Mouse (Mus musculus) myocyte (in vitro differentiated cells): ENCODE results near the gene Ilvbl. TPM values are rescaled to one million over a fixed set of nuclear protein-coding genes. Genes with fewer than 3 reads are reported as not detected.
"Not testable (repeated sequence)": the region's sequence is repeated elsewhere in the genome, so short reads cannot be mapped to it uniquely, and the experiment has no call there.

ENCODE experiments used
- H3K27me3 ChIP-seq: one replicate; pipeline ENCODE4 v1.6.1; 2011; ENCODE audit not compliant: control insufficient read depth, insufficient read depth, insufficient read length
- H3K36me3 ChIP-seq: one replicate; pipeline ENCODE4 v1.6.1; 2011; ENCODE audit not compliant: control insufficient read depth, insufficient read depth
- H3K4me2 ChIP-seq: one replicate; pipeline ENCODE4 v1.6.1; 2011; ENCODE audit warnings: low read depth, control low read depth
- H3K4me3 ChIP-seq: one replicate; pipeline ENCODE4 v1.5.1; 2011; ENCODE audit warnings: mild to moderate bottlenecking, control low read depth, moderate library complexity
- H3K79me2 ChIP-seq: one replicate; pipeline ENCODE4 v1.6.1; 2011; ENCODE audit not compliant: control insufficient read depth, insufficient read depth
- H3ac ChIP-seq: one replicate; pipeline ENCODE4 v1.6.1; 2011; ENCODE audit not compliant: control insufficient read depth, insufficient read length
- CEBPB ChIP-seq: IDR thresholded peaks from 2 replicates; pipeline ENCODE4 v1.6.1; 2011; ENCODE audit warnings: mild to moderate bottlenecking, moderate library complexity; ENCODE audit not compliant: poor library complexity, insufficient read depth, severe bottlenecking
- E2F4 ChIP-seq: IDR thresholded peaks from one replicate; pipeline ENCODE4 v1.6.1; 2011; ENCODE audit warnings: mild to moderate bottlenecking, control low read depth, moderate library complexity; ENCODE audit not compliant: insufficient read depth
- MAX ChIP-seq: IDR thresholded peaks from one replicate; pipeline ENCODE4 v1.6.1; 2011; ENCODE audit warnings: low read depth, mild to moderate bottlenecking, control low read depth
- MYOD1 ChIP-seq, 3 experiments: IDR thresholded peaks; one replicate each; pipeline ENCODE4 v1.6.1; 2011; ENCODE audit warnings: control low read depth in 2 of 3, low read depth in 2 of 3, mild to moderate bottlenecking in 2 of 3, moderate library complexity in 1 of 3; ENCODE audit not compliant: insufficient read length in 2 of 3, control insufficient read depth in 1 of 3
- MYOG ChIP-seq, 3 experiments: IDR thresholded peaks; one replicate each; pipeline ENCODE4 v1.6.1; 2011; ENCODE audit warnings: control low read depth in 2 of 3, low read depth in 2 of 3, mild to moderate bottlenecking in 2 of 3; ENCODE audit not compliant: insufficient read length in 2 of 3, control insufficient read depth in 1 of 3, insufficient read depth in 1 of 3
- POLR2A ChIP-seq: IDR thresholded peaks from one replicate; pipeline ENCODE4 v1.6.1; 2011; ENCODE audit warnings: low read depth, mild to moderate bottlenecking, control low read depth, moderate library complexity; ENCODE audit not compliant: insufficient read length
- POLR2AphosphoS2 ChIP-seq: IDR thresholded peaks from one replicate; pipeline ENCODE4 v1.6.1; 2011; ENCODE audit warnings: low read depth, control low read depth; ENCODE audit not compliant: insufficient read length
- REST ChIP-seq: IDR thresholded peaks from one replicate; pipeline ENCODE4 v1.6.1; 2011; ENCODE audit warnings: mild to moderate bottlenecking, control low read depth, moderate library complexity; ENCODE audit not compliant: insufficient read depth, insufficient read length
- SRF ChIP-seq: IDR thresholded peaks from one replicate; pipeline ENCODE4 v1.6.1; 2011; ENCODE audit warnings: low read depth; ENCODE audit not compliant: control insufficient read depth, insufficient read length
- TCF12 ChIP-seq: IDR thresholded peaks from one replicate; pipeline ENCODE4 v1.6.1; 2011; ENCODE audit warnings: mild to moderate bottlenecking, control low read depth; ENCODE audit not compliant: poor library complexity, insufficient read depth, severe bottlenecking
- TCF3 ChIP-seq: IDR thresholded peaks from one replicate; pipeline ENCODE4 v1.6.1; 2011; ENCODE audit warnings: low read depth, control low read depth; ENCODE audit not compliant: insufficient read length
- USF1 ChIP-seq: IDR thresholded peaks from one replicate; pipeline ENCODE4 v1.6.1; 2011; ENCODE audit warnings: low read depth, mild to moderate bottlenecking, control low read depth, moderate library complexity
- polyA plus RNA-seq: library from polyadenylated mRNA; unstranded; fragments of >200 nt; fragmentation: generic; extraction: Trizol; gene quantifications from one replicate; pipeline ENCODE4 v1.2.1, GENCODE M21; 2012; ENCODE audit warnings: missing spikeins

The Ilvbl gene
- polyA plus RNA-seq = 49.6 TPM

- peak within 1 kb of the TSS; percentile 45 for H3ac ChIP-seq
- H3K27me3 ChIP-seq = no peaks in the 10 kb centered on the region
- H3K36me3 ChIP-seq = no peaks in the 10 kb centered on the region
- H3K4me3 ChIP-seq = peak within 1 kb of the TSS; percentile 64
- TF ChIP-seq MAX = peak; percentile 1
- no peak for TF ChIP-seq MYOG (IDR thresholded peaks at IDR 0.05; ENCODE audit: control insufficient read depth in 1 of 3, insufficient read depth in 1 of 3, insufficient read length in 2 of 3, low read depth in 2 of 3)
- TF ChIP-seq USF1 = peak; percentile 100
- TF ChIP-seq POLR2AphosphoS2 = peak; percentile 31
- TF ChIP-seq CEBPB = no peak
- TF ChIP-seq POLR2A = peak; percentile 51
- peak within 1 kb of the TSS; percentile 87 for H3K4me2 ChIP-seq
- no peaks in the 10 kb centered on the region for H3K79me2 ChIP-seq
Observed at GRCm38 (mm10) chr10:78574250-78575104, at the start of gene Ilvbl. TSS of gene Ilvbl (plus strand) at chr10:78574346.

DNA sequence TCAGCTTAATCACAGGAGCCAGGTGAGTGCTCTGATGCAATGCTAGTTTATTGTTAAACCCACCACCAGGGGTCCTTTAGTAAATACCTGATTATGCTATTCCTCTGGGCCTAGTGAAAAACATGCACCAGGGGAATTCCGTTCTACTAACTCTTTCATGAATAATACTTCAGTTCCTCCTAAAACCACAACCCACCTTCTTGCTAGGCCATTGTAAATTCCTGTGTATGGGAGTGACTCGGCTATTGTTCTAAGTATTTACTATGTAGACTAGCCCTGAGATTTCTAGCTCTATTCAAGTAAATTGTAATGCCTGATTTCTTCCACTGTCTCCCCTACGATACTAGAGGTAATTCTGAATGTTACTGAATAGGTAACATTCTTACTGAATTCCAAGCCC, 49.1 kb upstream of the Ilvbl start:
- H3K4me3 ChIP-seq = not testable (repeated sequence)

DNA sequence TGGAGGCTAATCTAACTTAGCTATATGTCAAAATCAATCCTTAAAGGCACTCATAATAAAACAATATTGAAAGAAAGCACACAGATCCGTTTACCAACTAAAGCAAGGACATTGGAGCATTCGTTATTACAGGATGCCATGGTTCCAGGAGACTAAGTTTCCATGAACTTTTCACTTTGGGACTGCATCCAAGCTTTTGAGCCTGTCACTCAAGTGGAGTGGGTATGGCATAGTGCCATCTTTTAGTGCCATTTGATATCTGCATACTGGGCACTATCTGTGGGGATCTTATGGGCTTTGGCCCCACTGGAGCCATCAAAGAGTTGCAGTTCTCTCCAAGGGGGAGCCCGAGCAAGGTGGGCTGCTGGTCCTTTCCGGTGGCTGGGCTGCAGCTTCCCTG, 48.6 kb upstream of the Ilvbl start:
- peaks cover 5% of the 10 kb centered on the region for H3K27me3 ChIP-seq
- H3K4me2 ChIP-seq = no peak overlapping the region
- H3ac ChIP-seq = no peak overlapping the region
- H3K36me3 ChIP-seq = no peaks in the 10 kb centered on the region
- no peaks in the 10 kb centered on the region for H3K79me2 ChIP-seq
- TF ChIP-seq E2F4 = no peak
- no peak for TF ChIP-seq TCF12
- TF ChIP-seq USF1 = no peak
- TF ChIP-seq REST = no peak
- no peak for TF ChIP-seq CEBPB
- no peak for TF ChIP-seq TCF3
- no peak for TF ChIP-seq POLR2A
- TF ChIP-seq MYOD1 (IDR thresholded peaks at IDR 0.05; ENCODE audit: control insufficient read depth in 1 of 3, insufficient read length in 2 of 3, low read depth in 2 of 3) = no peak
- no peak for TF ChIP-seq MAX
- no peak for TF ChIP-seq POLR2AphosphoS2
- TF ChIP-seq MYOG (IDR thresholded peaks at IDR 0.05; ENCODE audit: control insufficient read depth in 1 of 3, insufficient read depth in 1 of 3, insufficient read length in 2 of 3, low read depth in 2 of 3) = no peak
- TF ChIP-seq SRF = no peak
- H3K4me3 ChIP-seq = no peak overlapping the region

More for the DNA sequence above, 49.1 kb upstream of the Ilvbl start:
- not testable (repeated sequence) for H3K4me2 ChIP-seq, H3ac ChIP-seq, H3K36me3 ChIP-seq, H3K79me2 ChIP-seq, H3K27me3 ChIP-seq

- no peak overlapping the region for H3K4me2 ChIP-seq
- H3K36me3 ChIP-seq = no peaks in the 10 kb centered on the region
- H3K79me2 ChIP-seq = no peaks in the 10 kb centered on the region
- no peak overlapping the region for H3ac ChIP-seq
- TF ChIP-seq MAX (no peak), TCF3 (no peak), POLR2AphosphoS2 (no peak), POLR2A (no peak), SRF (no peak), MYOD1 (IDR thresholded peaks at IDR 0.05; ENCODE audit: control insufficient read depth in 1 of 3, insufficient read length in 2 of 3, low read depth in 2 of 3) (no peak)
- no peak overlapping the region for H3K4me3 ChIP-seq
- H3K27me3 ChIP-seq = no peaks in the 10 kb centered on the region
Observed at GRCm38 (mm10) chr10:78540943-78541342, 33.2 kb upstream of the Ilvbl start.

DNA sequence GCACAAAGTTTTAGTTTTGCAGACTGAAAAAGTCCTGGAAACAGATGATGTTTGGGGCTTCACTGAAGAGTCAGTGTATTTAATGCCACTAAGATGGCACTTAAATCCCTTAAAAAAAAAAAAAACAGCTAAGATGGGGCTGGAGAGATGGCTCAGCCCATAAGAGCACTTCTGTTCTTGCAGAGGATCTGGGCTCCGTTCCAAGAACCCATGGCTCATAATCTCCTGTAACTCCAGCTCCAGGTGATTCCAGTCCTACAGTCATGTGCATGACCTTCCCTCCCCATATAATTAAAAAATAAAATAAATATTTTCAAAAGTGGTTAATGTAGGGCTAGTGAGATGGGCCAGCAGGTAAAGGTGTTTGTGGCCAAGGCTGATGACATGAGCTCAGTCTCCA, 9.1 kb upstream of the Ilvbl start:
- Histone ChIP-seq H3K4me2 (no peak overlapping the region), H3K36me3 (no peaks in the 10 kb centered on the region), H3K4me3 (no peak overlapping the region), H3K27me3 (no peaks in the 10 kb centered on the region), H3K79me2 (no peaks in the 10 kb centered on the region), H3ac (no peak overlapping the region)
- TF ChIP-seq CEBPB (no peak), SRF (no peak), TCF3 (no peak), POLR2AphosphoS2 (no peak), E2F4 (no peak), MYOG (IDR thresholded peaks at IDR 0.05; ENCODE audit: control insufficient read depth in 1 of 3, insufficient read depth in 1 of 3, insufficient read length in 2 of 3, low read depth in 2 of 3) (no peak), MYOD1 (IDR thresholded peaks at IDR 0.05; ENCODE audit: control insufficient read depth in 1 of 3, insufficient read length in 2 of 3, low read depth in 2 of 3) (no peak), MAX (no peak), USF1 (no peak)
